Comparison of ENCODE assay signal across 27 mouse cellular contexts in the genomic region with DNA sequence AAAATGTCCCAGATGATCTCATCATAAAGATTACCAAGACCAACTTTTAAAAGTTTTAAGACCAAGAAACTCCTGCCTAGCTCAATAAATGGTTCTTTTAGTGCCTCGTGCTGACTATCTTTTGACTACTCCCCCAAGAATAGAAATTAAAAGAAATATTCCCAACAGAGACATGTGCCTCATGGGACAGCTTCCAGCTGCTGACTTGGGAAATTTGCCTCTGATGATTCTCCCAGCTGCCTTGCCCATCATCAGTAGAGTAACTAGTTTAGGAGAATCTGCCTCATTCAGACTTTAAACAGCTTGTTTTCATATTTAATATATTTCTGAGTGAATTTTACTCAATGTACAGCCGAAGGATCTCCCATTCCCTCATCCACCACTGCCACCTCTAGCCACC.
DNase-seq lines count a peak whose midpoint lies in the region; ATAC-seq and TF ChIP-seq lines count a peak whose summit lies in the region.
"Had no signal": no experiment of that assay in that cellular context is flagged by ENCODE, and none has a peak within 500 bp of the region (broad histone marks: within the 10 kb centered on the region; RNA-seq: fewer than 3 reads in every experiment).

No protein-coding gene starts in this region.

- no peaks in the 10 kb centered on the region for H3K27me3 ChIP-seq in kidney, postnatal 0 days (ENCODE audit: insufficient read depth, low read length)
- no peaks in the 10 kb centered on the region for H3K27me3 ChIP-seq in kidney, embryonic 16.5 days (ENCODE audit: insufficient read depth, low read length)
- H3K27me3 ChIP-seq: CH12.LX; heart, embryonic 12.5 days; heart, embryonic 15.5 days; hindbrain, embryonic 13.5 days had no signal

- no peaks in the 10 kb centered on the region for H3K4me1 ChIP-seq in kidney, postnatal 0 days (replicated peaks; ENCODE audit: insufficient read depth, low read length)
- H3K4me1 ChIP-seq in kidney, embryonic 16.5 days (ENCODE audit: insufficient read depth, low read length): no peaks in the 10 kb centered on the region
- H3K4me1 ChIP-seq: heart, embryonic 12.5 days; heart, embryonic 15.5 days; hindbrain, embryonic 13.5 days had no signal

- no peak for ATAC-seq in kidney, postnatal 0 days (replicated peaks; ENCODE audit: low FRiP score, low read depth)
- no peak for ATAC-seq in kidney, embryonic 16.5 days (ENCODE audit: low FRiP score, low TSS enrichment)
- ATAC-seq: forebrain, embryonic 13.5 days; forebrain, embryonic 16.5 days; Patski had no signal

- TF ChIP-seq CTCF in kidney, postnatal 0 days (IDR thresholded peaks at IDR 0.05; ENCODE audit: low read depth): no peak

- no peaks in the 10 kb centered on the region for H3K36me3 ChIP-seq in kidney, postnatal 0 days (ENCODE audit: insufficient read depth, low read length)
- no peaks in the 10 kb centered on the region for H3K36me3 ChIP-seq in kidney, embryonic 16.5 days (ENCODE audit: insufficient read depth, low read length)
- H3K36me3 ChIP-seq: forebrain, embryonic 10.5 days; G1E; heart, embryonic 12.5 days; heart, embryonic 15.5 days; hindbrain, embryonic 10.5 days; hindbrain, embryonic 13.5 days had no signal

- H3K9me3 ChIP-seq in kidney, postnatal 0 days (replicated peaks; ENCODE audit: low read length): no peaks in the 10 kb centered on the region
- H3K9me3 ChIP-seq in kidney, embryonic 16.5 days (ENCODE audit: low read length): no peaks in the 10 kb centered on the region
- H3K9me3 ChIP-seq: forebrain, embryonic 10.5 days; forebrain, embryonic 13.5 days; heart, embryonic 12.5 days; heart, embryonic 15.5 days; hindbrain, embryonic 10.5 days; hindbrain, embryonic 13.5 days had no signal

- H3K4me3 ChIP-seq in kidney, postnatal 0 days (replicated peaks; ENCODE audit: low read depth, low read length): no peak overlapping the region
- no peak overlapping the region for H3K4me3 ChIP-seq in kidney, embryonic 16.5 days (ENCODE audit: low read length)
- H3K4me3 ChIP-seq: forebrain, embryonic 10.5 days; forebrain, embryonic 13.5 days; heart, embryonic 12.5 days; heart, embryonic 15.5 days; hindbrain, embryonic 10.5 days; hindbrain, embryonic 13.5 days had no signal

- no peak overlapping the region for H3K4me2 ChIP-seq in kidney, postnatal 0 days (ENCODE audit: low read length)
- no peak overlapping the region for H3K4me2 ChIP-seq in kidney, embryonic 16.5 days (replicated peaks; ENCODE audit: low read depth, low read length)
- H3K4me2 ChIP-seq: forebrain, embryonic 13.5 days; heart, embryonic 12.5 days; heart, embryonic 15.5 days; hindbrain, embryonic 13.5 days had no signal

- WGBS in kidney, postnatal 0 days: 66% methylated on average over 2 of the region's 2 CpGs
- 54% methylated on average over 2 of the region's 2 CpGs for whole genome bisulfite sequencing in kidney, embryonic 16.5 days

- peak; percentile 11 for DNase-seq in kidney, postnatal 0 days (ENCODE audit: low spot score)
- DNase-seq in kidney, adult 9 months: no peak
- DNase-seq in kidney, postnatal 4 days: peak; percentile 32 to 35
- DNase-seq in lung, postnatal 10 days: peak; percentile 64
- no peak for DNase-seq in lung, adult 18-20 months
- peak; percentile 25 to 61 for DNase-seq in lung, postnatal 4 days
- DNase-seq: adrenal gland, postnatal 10 days; adrenal gland, postnatal 36 days; B cell, adult 2 months; cerebellum, adult 18-20 months; cerebellum, adult 9-10 months; cerebellum, postnatal 14 days; gastrocnemius, postnatal 10 days; gastrocnemius, postnatal 36 days; heart, postnatal 10 days; heart, postnatal 36 days had no signal

- no peak overlapping the region for H3K9ac ChIP-seq in kidney, postnatal 0 days (ENCODE audit: low read depth, low read length)
- no peak overlapping the region for H3K9ac ChIP-seq in kidney, embryonic 16.5 days (replicated peaks; ENCODE audit: low read length)
- H3K9ac ChIP-seq: forebrain, embryonic 13.5 days; heart, embryonic 12.5 days; heart, embryonic 15.5 days; hindbrain, embryonic 13.5 days had no signal

- H3K27ac ChIP-seq in kidney, postnatal 0 days: no peak overlapping the region
- H3K27ac ChIP-seq in kidney, embryonic 16.5 days (ENCODE audit: low read length): no peak overlapping the region
- H3K27ac ChIP-seq: forebrain, embryonic 10.5 days; forebrain, embryonic 13.5 days; heart, embryonic 15.5 days; hindbrain, embryonic 10.5 days; hindbrain, embryonic 13.5 days had no signal

Comparison
In these comparisons a context has a peak if more than half of its experiments do, and no peak if none do; other contexts are left out.
1. DNase-seq: peak in kidney, postnatal 0 days (single experiment), kidney, postnatal 4 days (2 of 2), lung, postnatal 10 days (single experiment) and lung, postnatal 4 days (2 of 2); none in kidney, adult 9 months (single experiment) and lung, adult 18-20 months (0 of 2).